Mouse (Mus musculus): ENCODE data around the gene Cwc27. TPM values are rescaled to one million over a fixed set of nuclear protein-coding genes. Genes with fewer than 3 reads are reported as not detected.
A peak's percentile ranks its signal among the peaks of the same experiment; 100 is the strongest.

Cwc27 gene
- polyA plus RNA-seq, 1 experiment from 2014 or later = 28.3 TPM

- Histone ChIP-seq H3K4me1 (replicated peaks) (0 out of 2 replicates have a peak, but pooled peaks cover 4% of the 10 kb centered on the region), H3K4me2 (replicated peaks) (no peak overlapping the region), H3K27me3 (replicated peaks) (no peaks in the 10 kb centered on the region), H3K9me3 (no peaks in the 10 kb centered on the region), H3K27ac (peak overlapping the region; percentile 89), H3K4me3 (replicated peaks) (no peak overlapping the region), H3K9ac (no peak overlapping the region), H3K36me3 (no peaks in the 10 kb centered on the region)
- no peak for ATAC-seq
- WGBS = 37% methylated on average over 7 of the region's 7 CpGs
These were observed 184.3 kb downstream of the Cwc27 start for GRCm38 (mm10) chr13:104632427-104633167.

GRCm38 (mm10) chr13:104631621-104632205 is 185.2 kb downstream of the Cwc27 start:
- peak; percentile 69 for ATAC-seq
- 0 out of 2 replicates have a peak overlapping the region, but pooled peaks have one; percentile 1 for H3K4me2 ChIP-seq (replicated peaks)
- H3K27ac ChIP-seq = peak overlapping the region; percentile 89
- no peak overlapping the region for H3K4me3 ChIP-seq (replicated peaks)
- H3K27me3 ChIP-seq (replicated peaks) = no peaks in the 10 kb centered on the region
- H3K9me3 ChIP-seq = no peaks in the 10 kb centered on the region
- no peak overlapping the region for H3K9ac ChIP-seq
- 58% methylated on average over 7 of the region's 7 CpGs for WGBS
- H3K4me1 ChIP-seq (replicated peaks) = 0 out of 2 replicates have a peak, but pooled peaks cover 4% of the 10 kb centered on the region
- H3K36me3 ChIP-seq = no peaks in the 10 kb centered on the region

- Histone ChIP-seq H3K4me1 (replicated peaks) (0 out of 2 replicates have a peak, but pooled peaks cover 4% of the 10 kb centered on the region), H3K36me3 (no peaks in the 10 kb centered on the region), H3K9ac (no peak overlapping the region), H3K4me3 (replicated peaks) (no peak overlapping the region), H3K27me3 (replicated peaks) (no peaks in the 10 kb centered on the region), H3K27ac (no peak overlapping the region), H3K4me2 (replicated peaks) (no peak overlapping the region), H3K9me3 (no peaks in the 10 kb centered on the region)
- no peak for ATAC-seq
- WGBS = 75% methylated on average over 5 of the region's 5 CpGs
These were observed 186.1 kb downstream of the Cwc27 start for GRCm38 (mm10) chr13:104630808-104631207.

- H3K4me3 ChIP-seq (replicated peaks) = no peak overlapping the region
- no peak overlapping the region for H3K4me2 ChIP-seq (replicated peaks)
- ATAC-seq = no peak
- no peaks in the 10 kb centered on the region for H3K36me3 ChIP-seq
- H3K9me3 ChIP-seq = no peaks in the 10 kb centered on the region
- no peak overlapping the region for H3K9ac ChIP-seq
- H3K4me1 ChIP-seq (replicated peaks) = 0 out of 2 replicates have a peak, but pooled peaks cover 4% of the 10 kb centered on the region
- 89% methylated on average over 11 of the region's 11 CpGs for WGBS
- no peak overlapping the region for H3K27ac ChIP-seq
- no peaks in the 10 kb centered on the region for H3K27me3 ChIP-seq (replicated peaks)
These were observed 187.3 kb downstream of the Cwc27 start for GRCm38 (mm10) chr13:104629621-104630020.

GRCm38 (mm10) chr13:104628019-104628418 is 188.9 kb downstream of the Cwc27 start:
- no peak overlapping the region for H3K4me2 ChIP-seq (replicated peaks)
- H3K27ac ChIP-seq = no peak overlapping the region
- no peaks in the 10 kb centered on the region for H3K27me3 ChIP-seq (replicated peaks)
- no peaks in the 10 kb centered on the region for H3K9me3 ChIP-seq
- no peak for ATAC-seq
- no peaks in the 10 kb centered on the region for H3K36me3 ChIP-seq
- H3K4me3 ChIP-seq (replicated peaks) = no peak overlapping the region
- 0 out of 2 replicates have a peak, but pooled peaks cover 4% of the 10 kb centered on the region for H3K4me1 ChIP-seq (replicated peaks)
- H3K9ac ChIP-seq = no peak overlapping the region
- 80% methylated on average over 4 of the region's 4 CpGs for WGBS

GRCm38 (mm10) chr13:104627169-104627909 is 189.6 kb downstream of the Cwc27 start:
- Histone ChIP-seq H3K4me2 (replicated peaks) (no peak overlapping the region), H3K27ac (no peak overlapping the region), H3K36me3 (no peaks in the 10 kb centered on the region), H3K4me3 (replicated peaks) (no peak overlapping the region), H3K9me3 (no peaks in the 10 kb centered on the region), H3K27me3 (replicated peaks) (no peaks in the 10 kb centered on the region), H3K9ac (no peak overlapping the region), H3K4me1 (replicated peaks) (0 out of 2 replicates have a peak, but pooled peaks cover 4% of the 10 kb centered on the region)
- WGBS = 74% methylated on average over 11 of the region's 11 CpGs
- no peak for ATAC-seq

- H3K4me2 ChIP-seq (replicated peaks) = no peak overlapping the region
- no peaks in the 10 kb centered on the region for H3K4me1 ChIP-seq (replicated peaks)
- 68% methylated on average over 12 of the region's 12 CpGs for WGBS
- no peaks in the 10 kb centered on the region for H3K27me3 ChIP-seq (replicated peaks)
- H3K36me3 ChIP-seq = no peaks in the 10 kb centered on the region
- H3K27ac ChIP-seq = no peak overlapping the region
- no peaks in the 10 kb centered on the region for H3K9me3 ChIP-seq
- no peak overlapping the region for H3K4me3 ChIP-seq (replicated peaks)
- ATAC-seq = no peak
- no peak overlapping the region for H3K9ac ChIP-seq
These were observed 193.6 kb downstream of the Cwc27 start for GRCm38 (mm10) chr13:104623130-104623891.

GRCm38 (mm10) chr13:104622102-104622743 is 194.7 kb downstream of the Cwc27 start:
- H3K9ac ChIP-seq = no peak overlapping the region
- H3K27me3 ChIP-seq (replicated peaks) = no peaks in the 10 kb centered on the region
- no peak for ATAC-seq

GRCm38 (mm10) chr13:104620423-104620822 is 196.5 kb downstream of the Cwc27 start:
- 54% methylated on average over 2 of the region's 2 CpGs for WGBS
- ATAC-seq = 0 out of 2 replicates have a peak, but pooled peaks have one; percentile 43
- no peak overlapping the region for H3K27ac ChIP-seq

More at GRCm38 (mm10) chr13:104622102-104622743, 194.7 kb downstream of the Cwc27 start:
- Histone ChIP-seq H3K4me1 (replicated peaks) (no peaks in the 10 kb centered on the region), H3K27ac (no peak overlapping the region), H3K36me3 (no peaks in the 10 kb centered on the region), H3K4me2 (replicated peaks) (no peak overlapping the region), H3K9me3 (no peaks in the 10 kb centered on the region), H3K4me3 (replicated peaks) (no peak overlapping the region)
- WGBS = 86% methylated on average over 6 of the region's 6 CpGs

GRCm38 (mm10) chr13:104619503-104620288 is 197.2 kb downstream of the Cwc27 start:
- ATAC-seq = no peak
- no peaks in the 10 kb centered on the region for H3K27me3 ChIP-seq (replicated peaks)
- no peaks in the 10 kb centered on the region for H3K36me3 ChIP-seq
- 83% methylated on average over 7 of the region's 7 CpGs for WGBS
- no peak overlapping the region for H3K4me3 ChIP-seq (replicated peaks)
- H3K9me3 ChIP-seq = no peaks in the 10 kb centered on the region
- no peak overlapping the region for H3K27ac ChIP-seq
- H3K9ac ChIP-seq = no peak overlapping the region
- H3K4me2 ChIP-seq (replicated peaks) = no peak overlapping the region
- no peaks in the 10 kb centered on the region for H3K4me1 ChIP-seq (replicated peaks)

More at GRCm38 (mm10) chr13:104620423-104620822, 196.5 kb downstream of the Cwc27 start:
- no peaks in the 10 kb centered on the region for H3K4me1 ChIP-seq (replicated peaks)
- H3K36me3 ChIP-seq = no peaks in the 10 kb centered on the region
- H3K9me3 ChIP-seq = no peaks in the 10 kb centered on the region
- no peak overlapping the region for H3K4me2 ChIP-seq (replicated peaks)
- no peak overlapping the region for H3K9ac ChIP-seq
- no peaks in the 10 kb centered on the region for H3K27me3 ChIP-seq (replicated peaks)
- no peak overlapping the region for H3K4me3 ChIP-seq (replicated peaks)

- Histone ChIP-seq H3K4me1 (replicated peaks) (no peaks in the 10 kb centered on the region), H3K4me2 (replicated peaks) (no peak overlapping the region), H3K36me3 (no peaks in the 10 kb centered on the region), H3K9me3 (no peaks in the 10 kb centered on the region), H3K4me3 (replicated peaks) (no peak overlapping the region), H3K9ac (no peak overlapping the region), H3K27ac (no peak overlapping the region), H3K27me3 (replicated peaks) (no peaks in the 10 kb centered on the region)
- WGBS = 86% methylated on average over 4 of the region's 4 CpGs
- ATAC-seq = no peak
These were observed 199.7 kb downstream of the Cwc27 start for GRCm38 (mm10) chr13:104617201-104617600.
